Mouse (Mus musculus) kidney, embryonic 14.5 days (tissue): ENCODE data around the gene Usp21. TPM values are rescaled to one million over a fixed set of nuclear protein-coding genes. Genes with fewer than 3 reads are reported as not detected.
A peak's percentile ranks its signal among the peaks of the same experiment; 100 is the strongest.

Experiments
- ATAC-seq: fragments of 200-750 bp; cut with Nextera tagmentation; 2 replicates; pipeline ENCODE4 v1.8.0; 2017; ENCODE audit warnings: moderate number of reproducible peaks, mild to moderate bottlenecking, moderate TSS enrichment, moderate library complexity; ENCODE audit not compliant: low FRiP score, low TSS enrichment
- H3K27ac ChIP-seq: fragments of 300-500 bp; sonication (generic); 2 replicates; pipeline ENCODE4 v1.5.1; 2014; ENCODE audit warnings: low read depth, mild to moderate bottlenecking, low read length, moderate library complexity, mixed read lengths
- H3K27me3 ChIP-seq: fragments of 300-500 bp; sonication (generic); 2 replicates; pipeline ENCODE4 v1.6.1; 2014; ENCODE audit warnings: mild to moderate bottlenecking, low read length; ENCODE audit not compliant: control insufficient read depth, insufficient read depth
- H3K36me3 ChIP-seq: fragments of 300-500 bp; sonication (generic); 2 replicates; pipeline ENCODE4 v1.6.1; 2014; ENCODE audit warnings: low read length, mixed read lengths; ENCODE audit not compliant: control insufficient read depth, insufficient read depth
- H3K4me1 ChIP-seq: fragments of 300-500 bp; sonication (generic); 2 replicates; pipeline ENCODE4 v1.6.1; 2014; ENCODE audit warnings: low read length, mixed read lengths; ENCODE audit not compliant: control insufficient read depth, insufficient read depth
- H3K4me2 ChIP-seq: fragments of 300-500 bp; sonication (generic); replicated peaks from 2 replicates; pipeline ENCODE4 v1.6.1; 2014; ENCODE audit warnings: low read depth, mild to moderate bottlenecking, low read length
- H3K4me3 ChIP-seq: fragments of 300-500 bp; sonication (generic); 2 replicates; pipeline ENCODE4 v1.5.1; 2014; ENCODE audit warnings: mild to moderate bottlenecking, low read length
- H3K9ac ChIP-seq: fragments of 300-500 bp; sonication (generic); 2 replicates; pipeline ENCODE4 v1.6.1; 2014; ENCODE audit warnings: low read depth, mild to moderate bottlenecking, low read length, moderate library complexity
- H3K9me3 ChIP-seq: fragments of 300-500 bp; sonication (generic); 2 replicates; pipeline ENCODE4 v1.6.1; 2016; ENCODE audit warnings: low read length; ENCODE audit not compliant: control insufficient read depth
- WGBS: fragments of 180-500 bp; shearing (Covaris S2); extraction: QIAGEN DNeasy Blood & Tissue Kit; methylation state at CpG from one replicate; pipeline ENCODE4 v1.1.7; 2014; 5-methylcytosine and 5-hydroxymethylcytosine counted together
- polyA plus RNA-seq: library from polyadenylated mRNA; unstranded; fragments of >200 nt; fragmentation: Nextera tagmentation; extraction: Ambion mirVana; gene quantifications from 2 replicates; pipeline ENCODE4 v1.2.1, GENCODE M21; 2014

The Usp21 gene
- polyA plus RNA-seq, 1 experiment from 2014 or later, result 87.9 TPM

- no peak overlapping the region for H3K4me2 ChIP-seq
- H3K27me3 ChIP-seq, result no peaks in the 10 kb centered on the region
- H3K27ac ChIP-seq, result no peak overlapping the region
- no peak overlapping the region for H3K4me3 ChIP-seq
- H3K36me3 ChIP-seq, result peaks cover 56% of the 10 kb centered on the region
- ATAC-seq, result no peak
- peaks cover 9% of the 10 kb centered on the region for H3K4me1 ChIP-seq
- 89% methylated on average over 12 of the region's 12 CpGs for WGBS
- no peaks in the 10 kb centered on the region for H3K9me3 ChIP-seq
- no peak overlapping the region for H3K9ac ChIP-seq
Measured at GRCm38 (mm10) chr1:171274171-171274570, 13.6 kb downstream of the Usp21 start.

GRCm38 (mm10) chr1:171272086-171272485 lies 15.7 kb downstream of the Usp21 start:
- no peaks in the 10 kb centered on the region for H3K27me3 ChIP-seq
- WGBS, result 92% methylated on average over 3 of the region's 3 CpGs
- ATAC-seq, result no peak
- no peak overlapping the region for H3K4me3 ChIP-seq
- H3K9ac ChIP-seq, result no peak overlapping the region; the same call in 1 of the 2 replicates
- no peaks in the 10 kb centered on the region for H3K9me3 ChIP-seq
- peaks cover 9% of the 10 kb centered on the region for H3K4me1 ChIP-seq
- H3K27ac ChIP-seq, result no peak overlapping the region
- no peak overlapping the region for H3K4me2 ChIP-seq
- peaks cover 47% of the 10 kb centered on the region for H3K36me3 ChIP-seq

- no peak overlapping the region; the same call in 1 of the 2 replicates for H3K9ac ChIP-seq
- H3K9me3 ChIP-seq, result no peaks in the 10 kb centered on the region
- 74% methylated on average over 10 of the region's 10 CpGs for WGBS
- ATAC-seq, result no peak
- H3K4me3 ChIP-seq, result no peak overlapping the region
- H3K27ac ChIP-seq, result no peak overlapping the region
- H3K36me3 ChIP-seq, result peaks cover 42% of the 10 kb centered on the region
- H3K4me2 ChIP-seq, result peak overlapping the region; percentile 91; the same call in 1 of the 2 replicates
- peaks cover 9% of the 10 kb centered on the region for H3K4me1 ChIP-seq
- H3K27me3 ChIP-seq, result no peaks in the 10 kb centered on the region
Measured at GRCm38 (mm10) chr1:171271622-171272021, 16.2 kb downstream of the Usp21 start.

- Histone ChIP-seq H3K27ac (peak overlapping the region; percentile 55; the same call in 1 of the 2 replicates), H3K9ac (peak overlapping the region; percentile 80), H3K27me3 (no peaks in the 10 kb centered on the region), H3K4me3 (peak overlapping the region; percentile 87), H3K36me3 (peaks cover 38% of the 10 kb centered on the region), H3K4me2 (peak overlapping the region; percentile 91), H3K9me3 (no peaks in the 10 kb centered on the region), H3K4me1 (peaks cover 9% of the 10 kb centered on the region)
- 40% methylated on average over 9 of the region's 9 CpGs for WGBS
- ATAC-seq, result no peak
Measured at GRCm38 (mm10) chr1:171271196-171271595, 16.6 kb downstream of the Usp21 start.

GRCm38 (mm10) chr1:171270573-171270900 lies 17.3 kb downstream of the Usp21 start:
- Histone ChIP-seq H3K9ac (peak overlapping the region; percentile 80), H3K27me3 (no peaks in the 10 kb centered on the region), H3K36me3 (peaks cover 32% of the 10 kb centered on the region), H3K4me3 (peak overlapping the region; percentile 87), H3K27ac (peak overlapping the region; percentile 55), H3K4me1 (peaks cover 9% of the 10 kb centered on the region), H3K4me2 (peak overlapping the region; percentile 91), H3K9me3 (no peaks in the 10 kb centered on the region)
- ATAC-seq, result peak; percentile 88
- WGBS, result 1% methylated on average over 15 of the region's 19 CpGs

GRCm38 (mm10) chr1:171269848-171270572 lies 17.8 kb downstream of the Usp21 start, which contains the start of gene B4galt3:
B4galt3 (plus strand) TSS chr1:171270328.
- peaks cover 28% of the 10 kb centered on the region for H3K36me3 ChIP-seq
- peak within 1 kb of the TSS; percentile 80 for H3K9ac ChIP-seq
- H3K27me3 ChIP-seq, result no peaks in the 10 kb centered on the region
- no peaks in the 10 kb centered on the region for H3K9me3 ChIP-seq
- 4% methylated on average over 36 of the region's 36 CpGs for WGBS
- peak within 1 kb of the TSS; percentile 87 for H3K4me3 ChIP-seq
- ATAC-seq, result peak; percentile 96
- H3K27ac ChIP-seq, result peak within 1 kb of the TSS; percentile 55
- H3K4me1 ChIP-seq, result peaks cover 9% of the 10 kb centered on the region
- peak within 1 kb of the TSS; percentile 91 for H3K4me2 ChIP-seq

- no peak overlapping the region for H3K4me2 ChIP-seq
- no peak for ATAC-seq
- peaks cover 11% of the 10 kb centered on the region; the same call in 1 of the 2 replicates for H3K36me3 ChIP-seq
- H3K27ac ChIP-seq, result no peak overlapping the region
- no peak overlapping the region for H3K9ac ChIP-seq
- H3K4me1 ChIP-seq, result peaks cover 9% of the 10 kb centered on the region
- H3K4me3 ChIP-seq, result no peak overlapping the region
- H3K9me3 ChIP-seq, result no peaks in the 10 kb centered on the region
- no peaks in the 10 kb centered on the region for H3K27me3 ChIP-seq
- 59% methylated on average over 1 of the region's 1 CpGs for WGBS
Measured at GRCm38 (mm10) chr1:171268341-171268740, 19.4 kb downstream of the Usp21 start.

GRCm38 (mm10) chr1:171265971-171266744 lies 21.6 kb downstream of the Usp21 start:
- no peak overlapping the region for H3K27ac ChIP-seq
- 70% methylated on average over 4 of the region's 4 CpGs for WGBS
- H3K27me3 ChIP-seq, result no peaks in the 10 kb centered on the region
- ATAC-seq, result no peak
- H3K4me2 ChIP-seq, result no peak overlapping the region
- no peak overlapping the region for H3K9ac ChIP-seq
- no peaks in the 10 kb centered on the region for H3K9me3 ChIP-seq
- H3K36me3 ChIP-seq, result no peaks in the 10 kb centered on the region
- H3K4me3 ChIP-seq, result no peak overlapping the region
- H3K4me1 ChIP-seq, result peaks cover 10% of the 10 kb centered on the region
